Mouse (Mus musculus) limb, embryonic 13.5 days (tissue): Measurements from ENCODE around the gene Cdh4. TPM values are rescaled to one million over a fixed set of nuclear protein-coding genes. Genes with fewer than 3 reads are reported as not detected.

Experiments
- ATAC-seq: fragments of 200-750 bp; cut with Nextera tagmentation; 2 replicates; pipeline ENCODE4 v1.8.0; 2017; ENCODE audit warnings: low read depth, moderate number of reproducible peaks, moderate TSS enrichment; ENCODE audit not compliant: low FRiP score
- H3K27ac ChIP-seq: fragments of 300-500 bp; sonication (generic); 2 replicates; pipeline ENCODE4 v1.5.1; 2015; ENCODE audit warnings: inconsistent platforms, mild to moderate bottlenecking, moderate library complexity
- H3K27me3 ChIP-seq: fragments of 300-500 bp; sonication (generic); 2 replicates; pipeline ENCODE4 v1.6.1; 2015; ENCODE audit warnings: mild to moderate bottlenecking, inconsistent platforms
- H3K36me3 ChIP-seq: fragments of 300-500 bp; sonication (generic); 2 replicates; pipeline ENCODE4 v1.6.1; 2015; ENCODE audit warnings: inconsistent platforms, mild to moderate bottlenecking, moderate library complexity
- H3K4me1 ChIP-seq: fragments of 300-500 bp; sonication (generic); 2 replicates; pipeline ENCODE4 v1.6.1; 2015; ENCODE audit warnings: inconsistent platforms
- H3K4me2 ChIP-seq: fragments of 300-500 bp; sonication (generic); replicated peaks from 2 replicates; pipeline ENCODE4 v1.6.1; 2015; ENCODE audit warnings: inconsistent platforms, mild to moderate bottlenecking, moderate library complexity
- H3K4me3 ChIP-seq: fragments of 300-500 bp; sonication (generic); 2 replicates; pipeline ENCODE4 v1.5.1; 2015; ENCODE audit warnings: moderate library complexity, mild to moderate bottlenecking, inconsistent platforms
- H3K9ac ChIP-seq: fragments of 300-500 bp; sonication (generic); 2 replicates; pipeline ENCODE4 v1.6.1; 2015; ENCODE audit warnings: mild to moderate bottlenecking, inconsistent platforms
- H3K9me3 ChIP-seq: fragments of 300-500 bp; sonication (generic); 2 replicates; pipeline ENCODE4 v1.6.1; 2016; ENCODE audit warnings: inconsistent platforms
- WGBS: fragments of 180-500 bp; shearing (Covaris S2); methylation state at CpG from one replicate; pipeline ENCODE4 v1.1.7; 2015; 5-methylcytosine and 5-hydroxymethylcytosine counted together
- polyA plus RNA-seq: library from polyadenylated mRNA; unstranded; fragments of >200 nt; fragmentation: Nextera tagmentation; extraction: Ambion mirVana; gene quantifications from 2 replicates; pipeline ENCODE4 v1.2.1, GENCODE M21; 2015

Gene Cdh4
- polyA plus RNA-seq, 1 experiment from 2014 or later = 12.2 TPM

DNA sequence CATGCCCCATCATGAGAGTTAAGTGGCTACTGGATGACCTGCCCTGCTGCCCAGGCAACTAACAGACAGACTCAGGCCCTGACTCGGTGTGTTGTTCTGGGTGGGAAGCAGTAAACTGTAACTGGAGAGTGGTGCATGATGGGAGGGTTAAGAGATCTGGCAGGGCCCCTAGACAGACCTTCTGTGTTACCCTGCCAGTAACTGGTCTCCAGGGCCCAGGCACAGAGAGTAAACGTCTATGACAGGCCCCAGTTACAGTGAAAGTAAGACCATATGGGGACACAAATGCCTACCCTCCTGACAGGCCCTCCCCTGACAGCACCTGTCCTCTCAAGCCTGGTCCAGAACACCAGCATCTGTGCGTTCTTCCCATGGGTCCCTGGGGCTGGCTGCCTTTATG, 420.4 kb downstream of the Cdh4 start:
- Histone ChIP-seq H3K4me1 (peaks cover 14% of the 10 kb centered on the region), H3K9ac (no peak overlapping the region), H3K9me3 (no peaks in the 10 kb centered on the region), H3K4me3 (no peak overlapping the region), H3K27me3 (0 out of 2 replicates have a peak, but pooled peaks cover 3% of the 10 kb centered on the region), H3K4me2 (no peak overlapping the region), H3K36me3 (no peaks in the 10 kb centered on the region), H3K27ac (no peak overlapping the region)
- no peak for ATAC-seq
- 45% methylated on average over 3 of the region's 3 CpGs for WGBS

DNA sequence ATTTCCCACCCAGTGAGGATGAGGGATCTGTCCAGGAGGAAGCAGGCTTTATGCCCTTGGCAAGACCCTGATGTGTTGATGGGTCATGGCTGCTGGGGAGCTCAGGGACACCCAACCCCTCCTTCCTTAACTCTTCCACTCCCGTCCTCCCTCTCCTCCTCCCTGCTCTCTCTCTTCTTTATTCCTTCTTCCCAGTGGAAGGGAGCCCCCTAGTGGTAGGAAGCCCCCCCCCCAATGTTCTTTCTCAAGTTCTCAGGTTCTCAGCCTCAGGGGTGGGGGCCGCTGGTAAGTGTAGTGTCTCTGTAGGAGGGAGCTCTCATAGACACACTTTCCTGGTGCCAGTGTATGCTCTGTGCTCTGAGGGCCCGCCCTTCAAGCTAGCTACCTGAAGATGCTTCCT, 421.0 kb downstream of the Cdh4 start:
- no peak overlapping the region for H3K4me3 ChIP-seq

DNA sequence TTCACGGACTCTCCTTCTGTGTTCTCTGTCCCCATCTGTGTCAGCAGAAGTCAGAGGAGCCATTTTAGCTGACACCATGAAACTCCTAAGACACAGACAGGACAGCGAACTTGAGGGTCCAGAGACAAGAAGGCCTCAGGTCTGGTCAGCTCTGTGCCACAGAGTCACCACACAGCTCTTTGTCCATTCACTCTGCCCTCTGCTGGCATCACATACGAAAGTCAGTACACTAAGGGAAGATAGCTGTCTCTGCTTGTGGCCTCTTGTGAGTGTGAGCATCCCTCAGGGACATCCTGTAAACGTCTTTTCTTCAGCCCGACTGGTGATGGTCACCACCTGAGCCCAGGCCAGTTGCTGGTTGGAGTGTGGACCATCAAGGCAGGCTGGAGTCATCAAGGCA, 422.9 kb downstream of the Cdh4 start:
- H3K4me3 ChIP-seq = no peak overlapping the region
- peaks cover 18% of the 10 kb centered on the region for H3K4me1 ChIP-seq
- H3K36me3 ChIP-seq = no peaks in the 10 kb centered on the region
- H3K27ac ChIP-seq = no peak overlapping the region
- ATAC-seq = no peak
- H3K27me3 ChIP-seq = 0 out of 2 replicates have a peak, but pooled peaks cover 15% of the 10 kb centered on the region
- H3K9ac ChIP-seq = no peak overlapping the region
- H3K4me2 ChIP-seq = no peak overlapping the region
- 74% methylated on average over 5 of the region's 5 CpGs for WGBS
- H3K9me3 ChIP-seq = no peaks in the 10 kb centered on the region

More for the DNA sequence above, 421.0 kb downstream of the Cdh4 start:
- Histone ChIP-seq H3K9ac (no peak overlapping the region), H3K27me3 (0 out of 2 replicates have a peak, but pooled peaks cover 4% of the 10 kb centered on the region), H3K9me3 (no peaks in the 10 kb centered on the region), H3K27ac (no peak overlapping the region), H3K4me1 (peaks cover 14% of the 10 kb centered on the region), H3K36me3 (no peaks in the 10 kb centered on the region), H3K4me2 (no peak overlapping the region)
- 57% methylated on average over 3 of the region's 3 CpGs for WGBS
- ATAC-seq = no peak

DNA sequence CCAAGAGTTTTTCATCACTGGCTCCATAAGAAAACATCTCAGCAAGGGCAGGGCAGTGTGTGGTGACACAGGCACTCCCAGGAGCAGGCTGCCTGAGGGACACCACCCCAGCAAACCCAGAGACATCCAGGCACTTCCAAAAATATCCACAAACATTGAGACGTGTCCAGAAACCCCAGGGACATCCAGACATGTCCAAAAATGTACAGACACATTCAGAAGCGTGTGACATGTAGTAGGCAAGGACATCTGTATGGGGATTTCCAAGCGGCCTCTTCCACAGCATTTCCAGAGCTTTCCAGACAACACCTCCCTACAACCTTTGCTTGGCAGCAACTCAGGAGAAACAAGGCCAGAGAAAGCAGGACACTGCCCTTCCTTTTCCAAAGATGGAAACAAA, 425.4 kb downstream of the Cdh4 start:
- ATAC-seq = no peak
- no peak overlapping the region for H3K27ac ChIP-seq
- H3K9me3 ChIP-seq = no peaks in the 10 kb centered on the region
- peaks cover 18% of the 10 kb centered on the region for H3K4me1 ChIP-seq
- no peak overlapping the region for H3K9ac ChIP-seq
- H3K4me3 ChIP-seq = no peak overlapping the region
- H3K27me3 ChIP-seq = 0 out of 2 replicates have a peak, but pooled peaks cover 15% of the 10 kb centered on the region
- 65% methylated on average over 3 of the region's 3 CpGs for WGBS
- H3K36me3 ChIP-seq = no peaks in the 10 kb centered on the region
- H3K4me2 ChIP-seq = no peak overlapping the region

DNA sequence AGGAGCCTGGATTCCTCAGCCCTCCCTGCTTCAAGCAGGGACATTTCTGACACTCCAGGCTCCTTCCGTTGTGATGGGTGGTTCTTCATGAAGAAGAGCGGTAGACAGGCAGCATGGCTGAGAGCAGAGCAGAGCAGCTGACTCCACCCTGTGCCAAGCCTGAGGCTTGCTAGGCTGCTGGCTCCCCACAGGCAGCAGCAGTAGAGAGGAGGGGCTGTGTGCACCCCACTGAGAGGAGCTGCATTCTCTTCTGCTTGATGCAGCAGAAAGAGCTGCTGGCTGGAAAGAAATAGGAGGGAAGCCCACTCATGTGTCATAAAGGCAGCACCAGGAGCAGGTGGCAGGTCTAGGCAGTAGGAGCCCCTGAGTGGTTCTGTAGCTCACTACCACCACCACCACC, 427.6 kb downstream of the Cdh4 start:
- peaks cover 4% of the 10 kb centered on the region; the same call in 1 of the 2 replicates for H3K4me1 ChIP-seq
- no peaks in the 10 kb centered on the region for H3K36me3 ChIP-seq
- H3K27me3 ChIP-seq = 0 out of 2 replicates have a peak, but pooled peaks cover 27% of the 10 kb centered on the region
- no peak overlapping the region for H3K9ac ChIP-seq
- WGBS = 19% methylated on average over 2 of the region's 2 CpGs
- no peak for ATAC-seq
- H3K9me3 ChIP-seq = no peaks in the 10 kb centered on the region
- no peak overlapping the region for H3K27ac ChIP-seq
- no peak overlapping the region for H3K4me3 ChIP-seq
- no peak overlapping the region for H3K4me2 ChIP-seq

DNA sequence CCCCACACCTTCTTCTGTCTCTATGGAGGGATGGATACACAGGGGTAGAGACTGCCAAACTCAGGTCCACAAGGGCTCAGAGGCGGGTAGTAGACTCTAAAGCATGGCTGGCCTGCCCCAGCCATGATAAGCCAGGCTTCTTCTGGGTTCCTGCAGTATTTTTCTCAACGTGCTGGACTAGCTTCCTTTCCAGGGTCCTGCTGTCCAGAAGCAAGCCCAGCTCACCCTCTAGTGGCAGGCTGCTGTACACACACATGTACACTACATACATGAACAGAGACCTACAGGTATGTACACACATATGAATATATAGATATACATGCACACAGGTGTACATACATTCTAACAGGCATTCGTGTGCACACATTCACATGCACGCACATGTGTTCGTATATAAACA, 430.5 kb downstream of the Cdh4 start:
- H3K4me1 ChIP-seq = peaks cover 4% of the 10 kb centered on the region; the same call in 1 of the 2 replicates
- 0 out of 2 replicates have a peak, but pooled peaks cover 27% of the 10 kb centered on the region for H3K27me3 ChIP-seq
- WGBS = 61% methylated on average over 5 of the region's 5 CpGs
- ATAC-seq = no peak
- no peak overlapping the region for H3K4me2 ChIP-seq
- no peak overlapping the region for H3K4me3 ChIP-seq
- no peak overlapping the region for H3K9ac ChIP-seq
- no peak overlapping the region for H3K27ac ChIP-seq
- H3K9me3 ChIP-seq = no peaks in the 10 kb centered on the region
- H3K36me3 ChIP-seq = no peaks in the 10 kb centered on the region

DNA sequence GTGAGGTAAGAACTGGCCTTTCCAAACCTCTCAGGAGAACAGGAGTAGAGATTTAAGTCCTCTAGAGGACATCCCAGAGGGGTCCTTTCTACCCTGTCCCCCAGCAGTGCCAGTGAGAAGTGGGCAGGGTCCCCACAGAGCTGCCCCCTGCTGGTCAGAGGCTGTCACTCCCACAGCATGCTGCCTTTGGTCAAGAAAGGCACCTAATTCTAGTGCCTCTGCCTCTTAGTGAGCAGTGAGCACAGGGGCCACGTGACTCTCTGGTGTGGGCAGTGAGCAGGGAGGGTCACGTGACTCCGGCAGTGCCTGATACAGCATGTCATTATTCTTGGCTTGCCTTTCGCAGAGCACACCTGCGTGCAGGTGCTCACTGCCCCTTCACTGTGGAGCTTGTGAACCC, 431.1 kb downstream of the Cdh4 start:
- Histone ChIP-seq H3K36me3 (no peaks in the 10 kb centered on the region), H3K4me1 (peaks cover 4% of the 10 kb centered on the region; the same call in 1 of the 2 replicates), H3K4me2 (no peak overlapping the region), H3K27ac (no peak overlapping the region), H3K9me3 (no peaks in the 10 kb centered on the region), H3K4me3 (no peak overlapping the region), H3K27me3 (0 out of 2 replicates have a peak, but pooled peaks cover 24% of the 10 kb centered on the region), H3K9ac (no peak overlapping the region; the same call in 1 of the 2 replicates)
- no peak for ATAC-seq
- WGBS = 57% methylated on average over 5 of the region's 5 CpGs

DNA sequence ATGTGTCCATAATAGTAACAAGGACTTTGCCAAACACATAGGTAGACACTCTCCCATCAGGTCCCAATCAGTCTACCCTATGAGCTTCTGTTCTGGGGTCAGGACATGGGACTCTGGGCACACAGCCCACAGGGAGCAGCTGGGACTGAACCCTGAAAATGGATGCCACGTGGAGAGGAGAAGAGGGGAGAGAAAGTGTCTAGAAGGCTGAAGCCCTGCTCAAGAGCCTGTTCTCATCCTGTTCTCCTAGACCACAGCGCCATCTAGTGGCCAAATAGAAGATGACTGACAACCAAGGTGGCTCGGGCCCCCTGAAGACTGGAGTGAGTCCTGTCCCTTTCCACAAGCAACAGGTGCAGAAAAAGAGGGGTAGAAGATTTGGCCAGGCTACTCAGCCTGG, 432.9 kb downstream of the Cdh4 start:
- 3% methylated on average over 3 of the region's 3 CpGs for WGBS
- ATAC-seq = peak; percentile 35

DNA sequence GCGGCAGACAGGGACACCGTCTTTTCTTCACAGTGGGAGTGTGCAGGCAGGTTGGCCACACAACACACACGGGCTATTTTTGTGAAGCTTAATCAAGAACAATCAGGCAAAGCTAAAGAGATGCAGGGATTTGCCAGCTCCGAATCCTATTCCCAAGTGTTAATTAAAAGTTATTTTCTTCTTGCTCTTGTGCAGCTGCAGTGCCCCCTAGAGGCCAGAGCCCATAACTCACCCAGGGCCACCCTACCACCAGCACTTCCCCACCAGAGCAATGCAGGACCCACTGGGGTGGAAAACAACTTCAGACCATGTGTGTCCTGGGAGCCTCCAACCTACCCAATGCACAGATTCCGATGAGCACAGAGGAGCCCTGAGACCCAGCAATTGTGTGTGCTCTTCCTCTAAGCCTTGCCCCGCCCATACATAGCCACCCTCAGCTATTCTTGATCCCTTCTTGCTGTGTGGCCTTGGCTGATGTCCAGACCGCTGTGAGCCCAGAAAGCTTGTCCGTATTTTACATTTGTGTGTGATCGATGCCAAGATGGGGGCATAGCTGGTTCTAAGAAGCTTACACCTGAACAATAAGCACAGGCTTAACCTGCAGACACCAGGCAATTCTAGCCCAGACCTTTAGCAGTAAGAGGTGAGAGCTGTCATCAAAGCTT, 435.5 kb downstream of the Cdh4 start:
- WGBS = 70% methylated on average over 9 of the region's 9 CpGs
- Histone ChIP-seq H3K4me1 (no peaks in the 10 kb centered on the region), H3K27me3 (0 out of 2 replicates have a peak, but pooled peaks cover 11% of the 10 kb centered on the region), H3K27ac (no peak overlapping the region), H3K4me3 (no peak overlapping the region), H3K9me3 (no peaks in the 10 kb centered on the region), H3K36me3 (no peaks in the 10 kb centered on the region), H3K9ac (no peak overlapping the region), H3K4me2 (no peak overlapping the region)
- no peak for ATAC-seq

More for the DNA sequence above, 432.9 kb downstream of the Cdh4 start:
- Histone ChIP-seq H3K36me3 (no peaks in the 10 kb centered on the region), H3K27me3 (0 out of 2 replicates have a peak, but pooled peaks cover 14% of the 10 kb centered on the region), H3K9ac (no peak overlapping the region), H3K4me3 (no peak overlapping the region), H3K4me1 (no peaks in the 10 kb centered on the region), H3K9me3 (no peaks in the 10 kb centered on the region), H3K27ac (no peak overlapping the region), H3K4me2 (no peak overlapping the region)

DNA sequence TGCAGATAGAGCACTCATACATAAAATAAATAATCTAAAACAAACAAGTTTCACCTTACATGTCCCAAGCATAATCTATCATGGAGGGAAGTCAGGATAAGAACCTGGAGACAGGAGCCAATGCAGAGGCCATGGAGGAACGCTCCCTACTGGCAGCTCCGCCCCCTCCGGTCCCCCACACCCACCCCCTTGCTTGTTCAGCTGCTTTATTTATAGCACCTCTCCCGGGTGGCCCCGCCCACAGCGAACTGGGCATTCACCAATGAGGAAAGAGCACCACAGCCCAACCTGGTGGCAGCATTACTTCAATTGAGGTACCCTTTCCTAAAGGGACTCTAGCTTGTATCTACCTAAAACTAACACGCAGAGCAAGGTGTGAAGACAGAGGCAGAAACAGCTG, 442.3 kb downstream of the Cdh4 start:
- no peaks in the 10 kb centered on the region for H3K36me3 ChIP-seq
- WGBS = 28% methylated on average over 7 of the region's 7 CpGs
- 0 out of 2 replicates have a peak, but pooled peaks have one; percentile 19 for ATAC-seq
- no peaks in the 10 kb centered on the region for H3K4me1 ChIP-seq
- no peaks in the 10 kb centered on the region for H3K9me3 ChIP-seq
- no peak overlapping the region for H3K4me2 ChIP-seq
- no peak overlapping the region for H3K9ac ChIP-seq
- H3K27me3 ChIP-seq = no peaks in the 10 kb centered on the region
- no peak overlapping the region for H3K27ac ChIP-seq
- H3K4me3 ChIP-seq = no peak overlapping the region

DNA sequence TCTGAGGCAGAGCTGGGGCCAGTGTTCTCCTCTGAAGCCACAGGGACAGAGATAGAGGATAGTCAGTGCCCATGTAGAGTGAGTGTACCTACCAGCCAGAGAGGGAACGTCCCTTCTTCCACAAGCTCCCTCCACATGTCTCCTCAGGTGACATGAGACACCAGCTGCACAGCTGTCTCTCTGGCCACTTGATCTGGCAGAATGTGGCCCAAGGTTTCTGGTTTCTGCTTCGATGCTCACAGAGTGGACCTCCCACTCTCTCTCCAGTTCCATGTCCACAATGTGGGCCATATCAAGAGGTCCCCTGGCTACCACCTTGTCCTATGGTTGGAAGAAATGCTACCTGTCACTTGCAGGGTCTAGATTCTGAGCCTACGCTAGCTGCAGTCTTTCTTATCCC, 448.8 kb downstream of the Cdh4 start:
- H3K27me3 ChIP-seq = no peaks in the 10 kb centered on the region
- WGBS = 63% methylated on average over 3 of the region's 3 CpGs
- no peaks in the 10 kb centered on the region for H3K4me1 ChIP-seq
- H3K4me2 ChIP-seq = no peak overlapping the region
- no peaks in the 10 kb centered on the region for H3K36me3 ChIP-seq
- ATAC-seq = no peak
- no peak overlapping the region for H3K9ac ChIP-seq
- H3K4me3 ChIP-seq = no peak overlapping the region
- H3K27ac ChIP-seq = no peak overlapping the region
- no peaks in the 10 kb centered on the region for H3K9me3 ChIP-seq

DNA sequence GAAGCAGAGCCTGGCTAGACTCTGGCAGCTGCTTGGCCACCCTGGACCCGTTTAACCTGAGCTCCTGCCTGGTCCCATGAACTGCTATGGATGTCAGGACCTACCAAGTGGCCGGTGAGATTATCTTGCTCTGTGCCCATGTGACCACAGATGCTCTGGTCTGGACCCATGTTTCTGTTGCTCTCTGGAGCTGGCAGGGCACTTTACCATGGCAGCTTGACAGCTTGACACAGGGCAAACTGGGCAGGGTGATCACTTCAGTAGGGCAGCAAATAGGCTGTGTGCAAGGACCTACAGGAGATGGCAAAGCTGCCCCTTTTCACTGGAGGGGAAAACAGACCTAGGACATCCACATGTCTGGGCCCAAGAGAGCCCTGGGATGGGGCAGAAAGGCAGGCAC, 454.7 kb downstream of the Cdh4 start:
- no peak overlapping the region for H3K9ac ChIP-seq
- no peaks in the 10 kb centered on the region for H3K36me3 ChIP-seq
- H3K9me3 ChIP-seq = no peaks in the 10 kb centered on the region
- no peaks in the 10 kb centered on the region for H3K27me3 ChIP-seq
- ATAC-seq = no peak
- H3K4me2 ChIP-seq = no peak overlapping the region
- 81% methylated on average over 2 of the region's 2 CpGs for WGBS
- H3K4me3 ChIP-seq = no peak overlapping the region
- H3K4me1 ChIP-seq = no peaks in the 10 kb centered on the region
- H3K27ac ChIP-seq = no peak overlapping the region

DNA sequence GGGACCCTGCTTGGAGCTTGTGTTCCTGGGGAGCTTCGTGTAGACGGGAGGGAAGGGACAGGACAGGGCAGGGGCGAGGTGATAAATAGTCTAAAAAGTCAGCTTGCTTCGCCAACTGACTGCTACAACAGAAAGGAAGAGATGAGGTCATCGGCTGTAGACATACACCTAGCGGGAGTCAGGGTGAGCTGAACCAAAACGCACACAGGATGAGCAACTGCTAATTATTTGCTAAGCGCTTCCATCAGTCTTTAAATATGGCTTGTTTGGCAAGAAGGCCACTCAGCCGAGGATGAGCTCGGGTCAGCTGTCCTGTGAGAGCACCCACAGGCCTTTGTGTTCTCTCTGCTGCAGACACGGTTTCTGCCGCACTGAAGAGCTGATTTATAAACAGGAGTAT, 470.7 kb downstream of the Cdh4 start:
- Histone ChIP-seq H3K27me3 (no peaks in the 10 kb centered on the region), H3K4me2 (no peak overlapping the region), H3K27ac (no peak overlapping the region), H3K9ac (no peak overlapping the region), H3K9me3 (no peaks in the 10 kb centered on the region), H3K4me3 (no peak overlapping the region), H3K36me3 (peaks cover 62% of the 10 kb centered on the region), H3K4me1 (no peaks in the 10 kb centered on the region)
- no peak for ATAC-seq
- WGBS = 79% methylated on average over 12 of the region's 12 CpGs
